Mouse (Mus musculus) C2C12 (cell line): Measurements from ENCODE around the gene Kalrn. TPM values are rescaled to one million over a fixed set of nuclear protein-coding genes. Genes with fewer than 3 reads are reported as not detected.

Experiments used
- H3K27me3 ChIP-seq: one replicate; pipeline ENCODE4 v1.6.1; 2011; ENCODE audit not compliant: control insufficient read depth, insufficient read depth, insufficient read length
- H3K36me3 ChIP-seq: one replicate; pipeline ENCODE4 v1.6.1; 2011; ENCODE audit not compliant: control insufficient read depth, insufficient read depth
- H3K4me3 ChIP-seq: one replicate; pipeline ENCODE4 v1.5.1; 2011; ENCODE audit warnings: mild to moderate bottlenecking, control low read depth; ENCODE audit not compliant: poor library complexity, insufficient read depth, severe bottlenecking
- H3K79me2 ChIP-seq: one replicate; pipeline ENCODE4 v1.6.1; 2011; ENCODE audit not compliant: control insufficient read depth, insufficient read depth
- H3K79me3 ChIP-seq: one replicate; pipeline ENCODE4 v1.6.1; 2011; ENCODE audit warnings: low read depth, control low read depth
- H3ac ChIP-seq: one replicate; pipeline ENCODE3; 2011; ENCODE audit warnings: low read depth; ENCODE audit not compliant: control insufficient read depth, insufficient read length
- CEBPB ChIP-seq: IDR thresholded peaks from one replicate; pipeline ENCODE4 v1.6.1; 2011; ENCODE audit warnings: low read depth, mild to moderate bottlenecking, control low read depth, moderate library complexity
- CTCF ChIP-seq: IDR thresholded peaks from one replicate; pipeline ENCODE4 v1.5.1; 2011; ENCODE audit not compliant: control insufficient read depth, insufficient read depth, insufficient read length
- FOSL1 ChIP-seq: IDR thresholded peaks from one replicate; pipeline ENCODE4 v1.8.0; 2011; ENCODE audit warnings: mild to moderate bottlenecking, low read length; ENCODE audit not compliant: poor library complexity, insufficient read depth, severe bottlenecking
- MAX ChIP-seq: IDR thresholded peaks from one replicate; pipeline ENCODE4 v1.6.1; 2011; ENCODE audit warnings: mild to moderate bottlenecking, control low read depth
- MYOD1 ChIP-seq: IDR thresholded peaks from one replicate; pipeline ENCODE4 v1.6.1; 2011; ENCODE audit warnings: low read depth; ENCODE audit not compliant: control insufficient read depth, insufficient read length
- MYOG ChIP-seq: IDR thresholded peaks from one replicate; pipeline ENCODE4 v1.6.1; 2011; ENCODE audit not compliant: control insufficient read depth, insufficient read length; ENCODE audit errors: extremely low read depth
- USF1 ChIP-seq: IDR thresholded peaks from one replicate; pipeline ENCODE4 v1.6.1; 2011; ENCODE audit warnings: low read depth, mild to moderate bottlenecking, control low read depth, moderate library complexity
- long read RNA-seq, 2 experiments: library from polyadenylated mRNA; unstranded; transcript quantifications; one replicate each; pipeline ENCODE4 v2.0.0; 2019 to 2020
- polyA plus RNA-seq: library from polyadenylated mRNA; unstranded; fragments of >200 nt; fragmentation: generic; extraction: Trizol; gene quantifications from one replicate; pipeline ENCODE4 v1.2.1, GENCODE M21; 2012; ENCODE audit warnings: missing spikeins

Gene Kalrn
- 8.6 TPM for polyA plus RNA-seq
- long read RNA-seq, experiment 1, partial matches to known transcripts = 3 of 7 reads
- long read RNA-seq, experiment 1, other reads (novel, unspliced or antisense) = 3 of 7 reads
- long read RNA-seq, experiment 2, partial matches to known transcripts = 0 of 9 reads
- long read RNA-seq, experiment 2, other reads (novel, unspliced or antisense) = 8 of 9 reads

GRCm38 (mm10) chr16:34573151-34573802 is at the start of gene Kalrn:
TSS of gene Kalrn (minus strand) at chr16:34573532.
- H3K79me3 ChIP-seq = no peaks in the 10 kb centered on the region
- H3ac ChIP-seq = peak within 1 kb of the TSS; percentile 86
- no peaks in the 10 kb centered on the region for H3K36me3 ChIP-seq
- H3K4me3 ChIP-seq = peak within 1 kb of the TSS; percentile 65
- peaks cover 45% of the 10 kb centered on the region for H3K79me2 ChIP-seq
- TF ChIP-seq MYOG = no peak
- peak; percentile 83 for TF ChIP-seq CTCF
- H3K27me3 ChIP-seq = no peaks in the 10 kb centered on the region

DNA sequence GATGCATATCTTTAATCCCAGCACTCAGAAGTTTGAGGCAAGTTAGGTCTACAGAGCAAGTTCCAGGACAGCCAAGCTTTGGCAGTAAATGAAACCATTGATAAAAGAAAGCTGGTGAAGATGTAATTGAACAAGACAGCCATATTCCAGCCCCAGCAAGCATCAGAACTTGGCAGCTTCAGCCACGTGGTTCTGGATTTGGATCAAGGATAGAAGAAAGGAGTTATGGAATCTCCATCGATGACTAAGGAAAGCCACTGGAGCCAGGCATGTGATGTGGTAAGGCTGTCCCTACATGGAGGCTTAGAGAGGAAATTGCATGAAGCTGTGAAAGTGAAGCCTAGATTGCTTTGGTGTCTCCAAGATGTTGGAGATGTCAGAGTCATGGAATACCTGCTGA is 40.7 kb upstream of the Kalrn start:
- Histone ChIP-seq H3K79me3 (no peaks in the 10 kb centered on the region), H3K79me2 (no peaks in the 10 kb centered on the region), H3K27me3 (no peaks in the 10 kb centered on the region), H3K36me3 (no peaks in the 10 kb centered on the region), H3K4me3 (no peak overlapping the region), H3ac (no peak overlapping the region)
- no peak for TF ChIP-seq MYOG
- TF ChIP-seq MAX = no peak
- TF ChIP-seq MYOD1 = no peak
- no peak for TF ChIP-seq CTCF
- TF ChIP-seq CEBPB = no peak
- no peak for TF ChIP-seq FOSL1
- no peak for TF ChIP-seq USF1

- Histone ChIP-seq H3K4me3 (no peak overlapping the region), H3K27me3 (no peaks in the 10 kb centered on the region)
- TF ChIP-seq FOSL1 = peak; percentile 10
- no peak for TF ChIP-seq MAX
- peak; percentile 85 for TF ChIP-seq CEBPB
- no peak for TF ChIP-seq MYOD1
These were observed 36.8 kb upstream of the Kalrn start for GRCm38 (mm10) chr16:34610137-34610536.

DNA sequence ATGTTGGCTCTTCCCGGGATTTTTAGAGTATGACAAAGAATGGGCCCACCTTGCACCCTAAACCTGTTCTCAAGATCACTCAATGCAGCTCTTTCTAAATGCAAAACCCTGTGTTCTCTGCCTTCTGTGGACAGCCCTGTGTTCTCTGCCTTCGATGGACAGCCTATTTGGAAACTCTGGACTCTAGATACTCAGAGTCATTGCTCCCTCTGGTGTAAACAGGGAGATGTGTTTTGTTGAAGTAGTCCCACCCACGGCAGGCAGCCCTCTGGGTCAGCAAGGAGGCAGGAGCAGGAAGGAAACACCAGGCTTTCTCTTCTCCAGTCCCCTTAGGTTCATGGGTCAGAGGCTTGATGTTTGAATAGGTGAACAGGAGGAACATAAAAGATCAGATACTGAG is 32.3 kb upstream of the Kalrn start:
- no peaks in the 10 kb centered on the region for H3K79me3 ChIP-seq
- no peaks in the 10 kb centered on the region for H3K36me3 ChIP-seq
- H3K4me3 ChIP-seq = no peak overlapping the region
- no peak overlapping the region for H3ac ChIP-seq
- H3K79me2 ChIP-seq = no peaks in the 10 kb centered on the region
- H3K27me3 ChIP-seq = no peaks in the 10 kb centered on the region
- TF ChIP-seq CTCF = peak; percentile 35
- no peak for TF ChIP-seq FOSL1

More at GRCm38 (mm10) chr16:34610137-34610536, 36.8 kb upstream of the Kalrn start:
- Histone ChIP-seq H3K79me3 (no peaks in the 10 kb centered on the region), H3ac (no peak overlapping the region), H3K79me2 (no peaks in the 10 kb centered on the region), H3K36me3 (no peaks in the 10 kb centered on the region)

- Histone ChIP-seq H3K36me3 (no peaks in the 10 kb centered on the region), H3K27me3 (no peaks in the 10 kb centered on the region), H3K79me3 (no peaks in the 10 kb centered on the region), H3K4me3 (no peak overlapping the region), H3K79me2 (no peaks in the 10 kb centered on the region), H3ac (no peak overlapping the region)
- TF ChIP-seq MYOD1 (peak; percentile 45), USF1 (no peak), MAX (peak; percentile 56), FOSL1 (peak; percentile 76), CTCF (no peak)
These were observed 30.5 kb upstream of the Kalrn start for GRCm38 (mm10) chr16:34603854-34604253.

GRCm38 (mm10) chr16:34603076-34603475 is 29.7 kb upstream of the Kalrn start:
- no peak overlapping the region for H3ac ChIP-seq
- TF ChIP-seq MYOG (no peak), USF1 (no peak), FOSL1 (no peak), CTCF (no peak), MYOD1 (no peak), MAX (no peak), CEBPB (no peak)
- H3K79me3 ChIP-seq = no peaks in the 10 kb centered on the region
- H3K36me3 ChIP-seq = no peaks in the 10 kb centered on the region
- H3K79me2 ChIP-seq = no peaks in the 10 kb centered on the region
- H3K27me3 ChIP-seq = no peaks in the 10 kb centered on the region
- H3K4me3 ChIP-seq = no peak overlapping the region

- Histone ChIP-seq H3K79me3 (no peaks in the 10 kb centered on the region), H3ac (no peak overlapping the region), H3K4me3 (no peak overlapping the region), H3K27me3 (no peaks in the 10 kb centered on the region), H3K79me2 (no peaks in the 10 kb centered on the region), H3K36me3 (no peaks in the 10 kb centered on the region)
- no peak for TF ChIP-seq MYOD1
These were observed 28.6 kb upstream of the Kalrn start for GRCm38 (mm10) chr16:34601954-34602353.
